ENCODE assay signal across 7 mouse cellular contexts in genomic region chr16:5471321-5471720, GRCm38 (mm10).
DNase-seq lines count a peak whose midpoint lies in the region.

No protein-coding gene starts in this region.

- peak; percentile 52 for DNase-seq in layer of hippocampus, adult 11-12 months (ENCODE audit: low spot score)
- no peak for DNase-seq in layer of hippocampus, adult 9-10 months (ENCODE audit: low spot score)
- DNase-seq in ES-CJ7 (ENCODE audit: low read depth, low spot score) (peak; percentile 75), adipocyte (ENCODE audit: low spot score) (peak; percentile 21)
- peak; percentile 78 for DNase-seq in embryo, embryonic 10 days (ENCODE audit: low spot score)
- peak; percentile 40 to 41 for DNase-seq in left cerebral cortex, postnatal 25 days (ENCODE audit: low spot score in 2 of 2)
- DNase-seq in right cerebral cortex, postnatal 4 days = peak; percentile 64

- intact Hi-C loops in left cerebral cortex, postnatal 25 days (cut with DNase I) = no loop called here
